ENCODE assay signal across 31 mouse cellular contexts in genomic region chr17:15140391-15140790, GRCm38 (mm10).
DNase-seq lines count a peak whose midpoint lies in the region; ATAC-seq lines count a peak whose summit lies in the region.
"Had no signal": no experiment of that assay in that cellular context is flagged by ENCODE, and none has a peak within 500 bp of the region (broad histone marks: within the 10 kb centered on the region; RNA-seq: fewer than 3 reads in every experiment).

No protein-coding gene starts in this region.

- H3K27ac ChIP-seq in kidney, embryonic 14.5 days (ENCODE audit: low read depth, low read length): no peak overlapping the region
- H3K27ac ChIP-seq: embryonic facial prominence, embryonic 12.5 days; hindbrain, embryonic 12.5 days; hindbrain, postnatal 0 days; liver, embryonic 12.5 days; lung, embryonic 15.5 days; stomach, postnatal 0 days had no signal

- DNase-seq in heart, adult 11 months: peak; percentile 94
- DNase-seq in heart, adult 8-10 months (ENCODE audit: low spot score): no peak
- peak; percentile 7 to 24 for DNase-seq in kidney, postnatal 36 days
- peak; percentile 7 to 11 for DNase-seq in urinary bladder, postnatal 36 days (ENCODE audit: low spot score in 2 of 2)
- DNase-seq in urinary bladder, postnatal 4 days (ENCODE audit: low spot score in 2 of 2): no peak
- DNase-seq in skeletal muscle tissue, adult 2 months (ENCODE audit: low read depth, low spot score): peak; percentile 34
- DNase-seq in spleen, postnatal 36 days (ENCODE audit: low spot score in 2 of 2): no peak
- DNase-seq: adrenal gland, postnatal 14 days; cerebellum, adult 11-12 months; cerebellum, adult 9-11 months; embryo, embryonic 11 days; heart, postnatal 14 days; kidney, adult 9 months; layer of hippocampus, postnatal 36 days; left cerebral cortex, postnatal 4 days; right cerebral cortex, postnatal 25 days; spleen, adult 18-20 months; thymus, adult 2 months; thymus, postnatal 36 days had no signal

- no peaks in the 10 kb centered on the region for H3K27me3 ChIP-seq in kidney, embryonic 14.5 days (ENCODE audit: control insufficient read depth, insufficient read depth, low read length)
- H3K27me3 ChIP-seq: CH12.LX; embryonic facial prominence, embryonic 12.5 days; hindbrain, embryonic 12.5 days; liver, embryonic 12.5 days; lung, embryonic 15.5 days had no signal

- H3K9ac ChIP-seq in kidney, embryonic 14.5 days (ENCODE audit: low read depth, low read length): no peak overlapping the region
- H3K9ac ChIP-seq: embryonic facial prominence, embryonic 12.5 days; hindbrain, embryonic 12.5 days; liver, embryonic 12.5 days; lung, embryonic 15.5 days had no signal

- no peaks in the 10 kb centered on the region for H3K36me3 ChIP-seq in kidney, embryonic 14.5 days (ENCODE audit: control insufficient read depth, insufficient read depth, low read length)
- H3K36me3 ChIP-seq: embryonic facial prominence, embryonic 12.5 days; hindbrain, embryonic 12.5 days; liver, embryonic 12.5 days; lung, embryonic 15.5 days had no signal

- H3K4me2 ChIP-seq in kidney, embryonic 14.5 days (replicated peaks; ENCODE audit: low read depth, low read length): no peak overlapping the region
- H3K4me2 ChIP-seq: embryonic facial prominence, embryonic 12.5 days; hindbrain, embryonic 12.5 days; liver, embryonic 12.5 days; lung, embryonic 15.5 days; midbrain, embryonic 11.5 days had no signal

- ATAC-seq in kidney, embryonic 14.5 days (ENCODE audit: low FRiP score, low TSS enrichment): no peak
- ATAC-seq: forebrain, embryonic 14.5 days; hindbrain, postnatal 0 days; intestine, embryonic 16.5 days; liver, embryonic 12.5 days; midbrain, embryonic 16.5 days had no signal

- H3K9me3 ChIP-seq in kidney, embryonic 14.5 days (ENCODE audit: control insufficient read depth, low read length): no peaks in the 10 kb centered on the region
- H3K9me3 ChIP-seq: embryonic facial prominence, embryonic 12.5 days; hindbrain, embryonic 12.5 days; liver, embryonic 12.5 days; lung, embryonic 15.5 days had no signal

- H3K4me1 ChIP-seq in kidney, embryonic 14.5 days (ENCODE audit: control insufficient read depth, insufficient read depth, low read length): no peaks in the 10 kb centered on the region
- H3K4me1 ChIP-seq: embryonic facial prominence, embryonic 12.5 days; hindbrain, embryonic 12.5 days; liver, embryonic 12.5 days; lung, embryonic 15.5 days had no signal

- WGBS in kidney, embryonic 14.5 days: 58% methylated on average over 4 of the region's 4 CpGs

- no peak overlapping the region for H3K4me3 ChIP-seq in kidney, embryonic 14.5 days (ENCODE audit: low read length)
- H3K4me3 ChIP-seq: embryonic facial prominence, embryonic 12.5 days; hindbrain, embryonic 12.5 days; liver, embryonic 12.5 days; lung, embryonic 15.5 days had no signal

Comparison
In these comparisons a context has a peak if more than half of its experiments do, and no peak if none do; other contexts are left out.
1. DNase-seq: peak in heart, adult 11 months (single experiment), kidney, postnatal 36 days (2 of 2), urinary bladder, postnatal 36 days (2 of 2) and skeletal muscle tissue, adult 2 months (single experiment); none in heart, adult 8-10 months (single experiment), urinary bladder, postnatal 4 days (0 of 2) and spleen, postnatal 36 days (0 of 2).